Mouse (Mus musculus) stomach, postnatal 0 days (tissue): ENCODE measurements at regions not wholly inside any gene's neighbourhood (a gene's known extent, or its start where the extent isn't known, plus 50 kb on each side); places are given as distances from the start of the nearest gene placed in this dataset.

ENCODE experiments used
- CTCF ChIP-seq: IDR thresholded peaks from 2 replicates; pipeline ENCODE4 v1.5.1; 2016; ENCODE audit warnings: antibody characterized with exemption, low read depth, mild to moderate bottlenecking, moderate library complexity
- EP300 ChIP-seq: optimal IDR thresholded peaks from 2 replicates; pipeline ENCODE3; 2016; ENCODE audit warnings: antibody characterized with exemption

DNA sequence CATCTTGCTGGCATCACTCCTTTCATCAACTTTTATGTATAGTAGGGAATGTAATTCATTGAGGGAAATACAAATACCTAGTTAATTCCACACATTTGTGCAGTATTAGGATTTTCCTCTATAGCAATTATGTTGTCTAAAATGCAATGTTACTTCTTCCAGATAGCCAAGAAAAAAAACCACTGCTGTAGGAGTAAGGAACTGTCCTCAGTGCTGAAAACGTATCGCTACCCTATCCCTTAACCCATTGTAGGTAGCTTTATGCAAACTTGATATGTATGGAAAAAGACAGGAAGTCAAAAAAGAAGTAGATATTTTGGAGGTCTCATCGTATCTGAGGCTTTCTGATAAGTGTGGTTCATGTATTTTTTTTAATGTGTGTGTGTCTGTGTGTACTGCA lies 150.8 kb upstream of the Itga1 start:
- no peak for TF ChIP-seq CTCF
- no peak for TF ChIP-seq EP300
